ENCODE assay signal across 13 mouse cellular contexts in the genomic region with DNA sequence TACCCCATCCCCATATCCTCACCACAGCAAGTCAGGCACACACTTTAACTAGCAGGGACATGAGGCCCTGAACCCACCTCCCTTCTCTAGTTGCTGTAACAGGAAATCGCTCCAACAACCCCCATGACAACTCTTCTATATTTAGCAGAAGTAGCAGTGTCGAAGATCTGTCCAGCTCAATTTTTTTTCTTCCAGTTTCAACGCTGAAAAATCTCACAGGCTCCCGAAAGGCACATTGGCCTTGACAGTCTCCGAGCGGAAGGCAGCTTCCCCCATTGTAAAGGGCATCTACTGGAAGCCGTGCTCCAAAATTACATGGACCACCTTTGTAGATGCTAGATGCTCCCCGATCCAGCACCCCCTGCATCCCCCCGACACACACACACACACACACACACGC.
DNase-seq lines count a peak whose midpoint lies in the region; ATAC-seq and TF ChIP-seq lines count a peak whose summit lies in the region.
"Had no signal": no experiment of that assay in that cellular context is flagged by ENCODE, and none has a peak within 500 bp of the region (broad histone marks: within the 10 kb centered on the region; RNA-seq: fewer than 3 reads in every experiment).

No protein-coding gene starts in this region.

- H3K27me3 ChIP-seq in kidney, postnatal 0 days (ENCODE audit: insufficient read depth, low read length): no peaks in the 10 kb centered on the region
- no peaks in the 10 kb centered on the region for H3K27me3 ChIP-seq in heart, embryonic 16.5 days (ENCODE audit: control insufficient read depth, insufficient read depth, low read length)
- H3K27me3 ChIP-seq: lung, embryonic 15.5 days had no signal

- DNase-seq in adrenal gland, adult 2 months: peak; percentile 53
- DNase-seq in adrenal gland, postnatal 4 days (ENCODE audit: low spot score in 2 of 2): no peak
- peak; percentile 57 for DNase-seq in kidney, postnatal 0 days (ENCODE audit: low spot score)
- DNase-seq in kidney, adult 11 months: no peak
- DNase-seq in adrenal gland, postnatal 10 days: peak; percentile 43
- DNase-seq in left cerebral cortex, postnatal 25 days (ENCODE audit: low spot score in 2 of 2): no peak
- DNase-seq in left cerebral cortex, postnatal 36 days (ENCODE audit: low spot score in 2 of 2): no peak
- DNase-seq: cerebellum, adult 9-11 months; kidney, postnatal 25 days; right cerebral cortex, postnatal 25 days had no signal

- no peak overlapping the region for H3K27ac ChIP-seq in kidney, postnatal 0 days
- H3K27ac ChIP-seq in heart, embryonic 16.5 days (ENCODE audit: low read length): no peak overlapping the region; the same call in 1 of the 2 replicates
- H3K27ac ChIP-seq: lung, embryonic 15.5 days; midbrain, embryonic 12.5 days had no signal

- H3K9ac ChIP-seq in kidney, postnatal 0 days (ENCODE audit: low read depth, low read length): no peak overlapping the region
- peak overlapping the region; percentile 46 for H3K9ac ChIP-seq in heart, embryonic 16.5 days (ENCODE audit: low read length)
- H3K9ac ChIP-seq: lung, embryonic 15.5 days; midbrain, embryonic 12.5 days had no signal

- H3K4me1 ChIP-seq in kidney, postnatal 0 days (replicated peaks; ENCODE audit: insufficient read depth, low read length): no peaks in the 10 kb centered on the region; the same call in 1 of the 2 replicates
- peaks cover 20% of the 10 kb centered on the region for H3K4me1 ChIP-seq in heart, embryonic 16.5 days (ENCODE audit: control insufficient read depth, insufficient read depth, low read length)

- TF ChIP-seq CTCF in kidney, postnatal 0 days (IDR thresholded peaks at IDR 0.05; ENCODE audit: low read depth): no peak

- H3K36me3 ChIP-seq in kidney, postnatal 0 days (ENCODE audit: insufficient read depth, low read length): no peaks in the 10 kb centered on the region
- no peaks in the 10 kb centered on the region for H3K36me3 ChIP-seq in heart, embryonic 16.5 days (ENCODE audit: control insufficient read depth, insufficient read depth)
- H3K36me3 ChIP-seq: lung, embryonic 15.5 days; midbrain, embryonic 12.5 days had no signal

- WGBS in kidney, postnatal 0 days: 44% methylated on average over 10 of the region's 10 CpGs
- WGBS in heart, embryonic 16.5 days: 32% methylated on average over 10 of the region's 10 CpGs

- H3K4me2 ChIP-seq in kidney, postnatal 0 days (ENCODE audit: low read length): no peak overlapping the region
- peak overlapping the region; percentile 42 for H3K4me2 ChIP-seq in heart, embryonic 16.5 days (ENCODE audit: low read depth, low read length)
- H3K4me2 ChIP-seq: lung, embryonic 15.5 days; midbrain, embryonic 12.5 days had no signal

- intact Hi-C loops in left cerebral cortex, postnatal 25 days (cut with DNase I): no loop called here
- intact Hi-C loops in left cerebral cortex, postnatal 36 days (cut with DNase I): no loop called here

- ATAC-seq in kidney, postnatal 0 days (replicated peaks; ENCODE audit: low FRiP score, low read depth): no peak
- ATAC-seq in heart, embryonic 16.5 days (replicated peaks; ENCODE audit: extremely low read depth, insufficient read depth, low FRiP score): no peak

- H3K4me3 ChIP-seq in kidney, postnatal 0 days (replicated peaks; ENCODE audit: low read depth, low read length): no peak overlapping the region
- no peak overlapping the region for H3K4me3 ChIP-seq in heart, embryonic 16.5 days (ENCODE audit: low read length)
- H3K4me3 ChIP-seq: lung, embryonic 15.5 days; midbrain, embryonic 12.5 days had no signal

- H3K9me3 ChIP-seq in kidney, postnatal 0 days (replicated peaks; ENCODE audit: low read length): no peaks in the 10 kb centered on the region
- H3K9me3 ChIP-seq in heart, embryonic 16.5 days (replicated peaks; ENCODE audit: control insufficient read depth, low read length): no peaks in the 10 kb centered on the region
- H3K9me3 ChIP-seq: lung, embryonic 15.5 days; midbrain, embryonic 12.5 days had no signal

Comparison
In these comparisons a context has a peak if more than half of its experiments do, and no peak if none do; other contexts are left out.
1. DNase-seq: peak in adrenal gland, adult 2 months (single experiment), kidney, postnatal 0 days (single experiment) and adrenal gland, postnatal 10 days (single experiment); none in adrenal gland, postnatal 4 days (0 of 2), kidney, adult 11 months (single experiment), left cerebral cortex, postnatal 25 days (0 of 2) and left cerebral cortex, postnatal 36 days (0 of 2).